Mouse (Mus musculus) liver, embryonic 13.5 days (tissue): ENCODE data around the gene Gm2022. TPM values are rescaled to one million over a fixed set of nuclear protein-coding genes. Genes with fewer than 3 reads are reported as not detected.
"Not testable (repeated sequence)": the region's sequence is repeated elsewhere in the genome, so short reads cannot be mapped to it uniquely, and the experiment has no call there.

Experiments
- ATAC-seq: fragments of 200-750 bp; cut with Nextera tagmentation; 2 replicates; pipeline ENCODE4 v1.8.0; 2017; ENCODE audit warnings: low read depth, mild to moderate bottlenecking, moderate number of reproducible peaks, moderate library complexity
- DNase-seq: peaks from one replicate; pipeline ENCODE4 v3.0.0; 2022
- H3K27ac ChIP-seq: fragments of 300-500 bp; sonication (generic); 2 replicates; pipeline ENCODE4 v1.5.1; 2015; ENCODE audit warnings: moderate library complexity, mild to moderate bottlenecking, inconsistent platforms
- H3K27me3 ChIP-seq: fragments of 300-500 bp; sonication (generic); 2 replicates; pipeline ENCODE4 v1.6.1; 2015; ENCODE audit warnings: mild to moderate bottlenecking, inconsistent platforms
- H3K36me3 ChIP-seq: fragments of 300-500 bp; sonication (generic); 2 replicates; pipeline ENCODE4 v1.6.1; 2015; ENCODE audit warnings: mild to moderate bottlenecking, inconsistent platforms
- H3K4me1 ChIP-seq: fragments of 300-500 bp; sonication (generic); replicated peaks from 2 replicates; pipeline ENCODE4 v1.6.1; 2015; ENCODE audit warnings: inconsistent platforms
- H3K4me2 ChIP-seq: fragments of 300-500 bp; sonication (generic); 2 replicates; pipeline ENCODE4 v1.6.1; 2015; ENCODE audit warnings: inconsistent platforms, mild to moderate bottlenecking, moderate library complexity
- H3K4me3 ChIP-seq: fragments of 300-500 bp; sonication (generic); replicated peaks from 2 replicates; pipeline ENCODE4 v1.5.1; 2015; ENCODE audit warnings: mild to moderate bottlenecking, inconsistent platforms
- H3K9ac ChIP-seq: fragments of 300-500 bp; sonication (generic); 2 replicates; pipeline ENCODE4 v1.6.1; 2015; ENCODE audit warnings: mild to moderate bottlenecking, inconsistent platforms
- H3K9me3 ChIP-seq: fragments of 300-500 bp; sonication (generic); replicated peaks from 2 replicates; pipeline ENCODE4 v1.6.1; 2016; ENCODE audit warnings: inconsistent platforms
- WGBS: fragments of 180-500 bp; shearing (Covaris S2); methylation state at CpG from one replicate; pipeline ENCODE4 v1.1.7; 2015; ENCODE audit not compliant: insufficient replicate concordance; 5-methylcytosine and 5-hydroxymethylcytosine counted together
- polyA plus RNA-seq: library from polyadenylated mRNA; unstranded; fragments of >200 nt; fragmentation: Nextera tagmentation; extraction: Ambion mirVana; gene quantifications from 2 replicates; pipeline ENCODE4 v1.2.1, GENCODE M21; 2015

The Gm2022 gene
- polyA plus RNA-seq = not detected in 2 replicates

DNA sequence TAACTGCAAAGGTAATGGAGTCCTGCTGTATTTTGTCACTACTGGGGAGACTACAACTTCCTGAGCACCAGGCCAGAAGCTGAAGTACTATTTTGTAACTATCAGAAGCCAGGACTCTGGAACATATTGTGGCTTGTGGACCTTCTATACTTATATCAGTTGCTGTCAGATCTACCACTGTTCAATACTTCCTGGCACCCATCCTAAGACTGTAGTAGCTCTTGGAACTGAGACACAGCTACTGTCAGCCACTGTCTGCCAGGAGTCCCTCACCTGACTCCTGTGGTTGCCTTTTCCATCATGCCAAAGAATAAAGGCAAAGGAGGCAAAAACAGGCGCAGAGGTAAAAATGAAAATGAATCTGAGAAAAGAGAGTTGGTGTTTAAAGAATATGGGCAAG is at the start of gene Gm2022:
Gene Gm2022, plus strand, starts transcription at position 301 of the 400 bp plus-strand sequence.
- not testable (repeated sequence) for H3K4me3 ChIP-seq, H3K36me3 ChIP-seq, H3K9ac ChIP-seq, H3K27me3 ChIP-seq, ATAC-seq, H3K9me3 ChIP-seq, H3K4me1 ChIP-seq, DNase-seq, H3K4me2 ChIP-seq, H3K27ac ChIP-seq
- WGBS = 67% methylated on average over 1 of the region's 1 CpGs

DNA sequence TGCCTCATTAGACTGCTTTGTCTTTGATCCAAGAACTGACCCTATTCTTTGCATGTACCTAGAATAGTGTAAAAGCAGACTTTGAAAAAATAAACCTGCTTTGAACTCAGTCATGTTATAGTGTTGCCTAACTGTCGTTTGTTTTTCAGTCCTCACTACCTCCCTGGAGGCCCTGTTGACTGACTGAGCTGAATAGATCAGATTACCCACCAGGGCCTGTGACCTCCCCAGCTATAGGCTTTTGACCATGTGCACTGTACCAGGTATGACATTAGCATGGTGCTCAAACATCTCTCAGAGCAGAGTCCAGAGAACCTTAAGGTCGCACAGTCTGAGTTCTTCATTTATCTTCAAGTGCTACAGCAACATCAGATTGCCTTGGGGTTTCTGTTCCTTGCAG is 44.5 kb upstream of the Gm2022 start:
- H3K4me3 ChIP-seq, H3K27ac ChIP-seq, DNase-seq, H3K4me2 ChIP-seq, H3K36me3 ChIP-seq, H3K9ac ChIP-seq, H3K27me3 ChIP-seq, H3K4me1 ChIP-seq, H3K9me3 ChIP-seq: not testable (repeated sequence)
- ATAC-seq = peak; percentile 77
- WGBS = no CpG with 5 or more reads among the region's 2 CpGs

DNA sequence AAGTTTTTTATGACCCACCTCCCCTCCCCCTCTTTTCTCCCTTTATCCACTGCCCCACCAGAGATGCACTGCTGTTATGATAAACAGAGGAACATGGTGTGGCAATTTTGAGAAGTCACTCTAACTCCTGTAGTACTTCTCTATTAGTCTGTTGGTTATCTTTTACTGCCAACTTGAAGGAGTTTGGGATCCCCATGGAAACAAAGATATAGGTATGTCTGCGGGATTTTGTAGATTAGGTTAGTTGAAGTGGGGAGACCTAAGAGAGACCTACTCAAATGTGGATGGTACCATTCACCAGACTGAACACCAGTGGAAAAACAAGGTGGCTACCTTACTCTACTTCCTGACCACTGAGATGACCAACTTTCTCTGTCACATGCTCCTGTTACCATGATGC is 39.1 kb upstream of the Gm2022 start:
- not testable (repeated sequence) for H3K27me3 ChIP-seq, H3K4me1 ChIP-seq, H3K36me3 ChIP-seq, H3K4me3 ChIP-seq, ATAC-seq, H3K27ac ChIP-seq, DNase-seq, H3K4me2 ChIP-seq, H3K9me3 ChIP-seq, H3K9ac ChIP-seq
- 44% methylated on average over 1 of the region's 1 CpGs for WGBS

DNA sequence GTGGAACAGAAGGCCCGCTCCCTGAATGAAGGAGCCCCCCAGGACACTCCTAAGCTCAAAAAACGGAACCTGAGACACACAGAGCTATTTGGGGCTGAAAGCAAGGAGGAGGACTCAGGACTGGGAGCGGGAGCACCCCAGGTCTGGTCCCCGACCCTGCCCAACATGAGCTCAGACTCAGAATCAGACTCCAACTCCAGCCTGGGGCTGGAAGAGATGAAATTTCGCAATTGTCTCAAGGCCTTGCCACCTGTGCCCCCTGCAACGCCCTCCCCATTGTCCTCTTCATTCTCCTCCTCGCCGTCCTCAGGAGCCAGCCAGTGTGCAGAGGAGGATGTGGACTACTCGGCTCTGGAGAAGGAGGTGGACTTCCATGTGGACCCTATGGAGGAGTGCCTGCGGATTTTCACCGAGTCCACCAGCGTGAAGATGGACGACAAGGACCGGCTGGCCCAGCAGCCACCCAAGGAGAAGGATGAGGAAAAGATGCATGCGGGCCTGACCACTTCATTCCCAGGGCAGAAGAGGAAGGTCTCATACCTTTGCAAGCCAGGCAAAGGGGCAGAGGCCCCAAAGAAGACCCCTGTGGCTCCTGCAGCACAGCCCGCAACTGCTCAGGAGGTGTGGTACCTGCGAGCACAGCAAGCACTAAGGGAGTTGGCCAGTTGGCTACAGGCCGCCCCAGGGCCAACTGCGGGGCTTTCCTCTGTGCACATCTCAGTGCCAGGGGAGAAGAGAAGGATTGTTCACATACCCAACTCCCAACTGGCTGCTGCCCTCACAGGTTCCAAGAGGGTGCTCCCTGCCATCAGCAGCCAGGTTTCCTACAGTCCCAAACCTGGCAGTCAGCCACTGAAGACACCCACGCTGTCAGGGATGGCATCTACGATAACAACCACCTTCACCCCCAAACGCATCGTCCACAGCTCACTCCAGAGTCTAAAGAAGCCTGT is 33.2 kb upstream of the Gm2022 start:
- H3K9me3 ChIP-seq = peaks cover 12% of the 10 kb centered on the region
- H3K4me3 ChIP-seq, H3K27me3 ChIP-seq, DNase-seq, ATAC-seq, H3K4me1 ChIP-seq, H3K9ac ChIP-seq, H3K4me2 ChIP-seq, H3K36me3 ChIP-seq, H3K27ac ChIP-seq: not testable (repeated sequence)
- 66% methylated on average over 23 of the region's 23 CpGs for WGBS

DNA sequence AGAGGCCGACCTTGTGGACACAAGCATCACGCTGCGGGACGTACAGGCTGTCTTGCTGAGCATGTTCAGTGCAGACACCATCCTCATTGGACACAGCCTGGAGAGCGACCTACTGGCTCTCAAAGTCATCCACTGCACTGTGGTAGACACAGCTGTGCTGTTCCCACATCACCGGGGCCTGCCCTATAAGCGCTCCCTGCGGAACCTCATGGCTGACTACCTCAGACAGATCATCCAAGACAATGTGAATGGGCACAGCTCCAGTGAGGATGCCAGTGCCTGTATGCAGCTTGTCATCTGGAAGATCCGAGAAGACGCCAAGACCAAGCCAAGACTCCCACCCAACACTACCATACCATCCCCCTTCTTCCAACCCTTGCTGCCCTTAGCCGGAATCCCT is 31.5 kb upstream of the Gm2022 start:
- H3K4me2 ChIP-seq, H3K4me3 ChIP-seq, H3K27ac ChIP-seq, H3K4me1 ChIP-seq, H3K36me3 ChIP-seq, DNase-seq, ATAC-seq, H3K9ac ChIP-seq, H3K27me3 ChIP-seq: not testable (repeated sequence)
- H3K9me3 ChIP-seq = peaks cover 12% of the 10 kb centered on the region
- 87% methylated on average over 10 of the region's 11 CpGs for WGBS

DNA sequence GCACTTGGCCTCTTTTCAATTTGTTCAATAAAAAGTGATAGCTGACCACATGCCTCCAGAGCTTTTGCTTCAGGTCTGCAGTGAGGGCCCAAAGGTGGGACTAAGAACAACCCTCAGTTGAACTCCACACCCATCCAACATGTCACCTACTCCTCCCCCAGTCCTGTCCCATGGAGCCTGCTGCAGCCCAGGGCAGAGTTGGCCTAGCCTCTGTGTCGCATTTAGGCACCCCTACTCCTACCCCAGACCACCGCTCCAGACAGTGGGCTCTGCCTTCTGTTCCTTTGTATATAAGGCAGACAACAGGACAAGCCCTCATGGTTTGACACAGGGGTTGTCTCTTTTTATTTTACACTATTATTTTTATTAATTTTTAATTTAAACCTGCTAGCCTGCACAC is 31.1 kb upstream of the Gm2022 start:
- not testable (repeated sequence) for DNase-seq, ATAC-seq, H3K4me3 ChIP-seq, H3K9ac ChIP-seq, H3K36me3 ChIP-seq, H3K4me2 ChIP-seq, H3K4me1 ChIP-seq, H3K27ac ChIP-seq, H3K27me3 ChIP-seq
- 47% methylated on average over 2 of the region's 2 CpGs for WGBS
- H3K9me3 ChIP-seq = peaks cover 12% of the 10 kb centered on the region

DNA sequence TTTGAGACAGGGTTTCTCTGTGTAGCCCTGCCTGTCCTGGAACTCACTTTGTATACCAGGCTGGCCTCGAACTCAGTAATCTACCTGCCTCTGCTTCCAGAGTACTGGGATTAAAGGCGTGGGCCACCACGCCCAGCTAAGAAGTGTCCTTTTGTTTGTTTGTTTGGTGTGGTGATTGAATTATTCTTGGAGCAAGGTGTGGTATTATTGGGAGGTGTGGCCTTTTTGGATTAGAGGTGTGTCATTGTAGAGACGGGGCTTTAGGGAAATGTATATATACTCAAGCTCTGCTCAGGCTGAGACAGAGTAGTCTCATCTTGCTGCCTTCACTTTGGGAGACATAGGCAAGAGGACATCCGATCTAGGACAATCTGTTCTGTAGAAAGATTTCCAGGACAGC is 21.4 kb upstream of the Gm2022 start, which contains the start of gene Gm2016:
Gene Gm2016, plus strand, starts transcription at position 301 of the 400 bp plus-strand sequence.
- not testable (repeated sequence) for H3K4me2 ChIP-seq, H3K27ac ChIP-seq, H3K9ac ChIP-seq, H3K36me3 ChIP-seq, DNase-seq, H3K4me1 ChIP-seq, H3K27me3 ChIP-seq, H3K9me3 ChIP-seq, ATAC-seq, H3K4me3 ChIP-seq
- WGBS = 62% methylated on average over 5 of the region's 5 CpGs

DNA sequence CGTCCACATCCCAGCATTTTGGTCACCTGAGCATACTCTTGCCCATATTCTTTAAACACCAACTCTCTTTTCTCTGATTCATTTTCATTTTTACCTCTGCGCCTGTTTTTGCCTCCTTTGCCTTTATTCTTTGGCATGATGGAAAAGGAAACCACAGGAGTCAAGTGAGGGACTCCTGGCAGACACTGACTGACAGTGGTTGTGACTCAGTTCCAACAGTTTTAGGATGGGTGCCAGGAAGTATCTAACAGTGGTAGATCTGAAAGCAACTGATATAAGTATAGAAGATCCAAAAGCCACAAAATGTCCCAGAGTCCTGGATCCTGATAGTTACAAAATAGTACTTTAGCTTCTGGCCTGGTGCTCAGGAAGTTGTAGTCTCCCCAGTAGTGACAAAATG is 24.6 kb downstream of the Gm2022 start, which contains the start of gene Gm2035:
Gene Gm2035, minus strand, starts transcription at position 137 of the 400 bp plus-strand sequence.
- H3K4me1 ChIP-seq, H3K27me3 ChIP-seq, H3K9me3 ChIP-seq, H3K27ac ChIP-seq, H3K4me2 ChIP-seq, DNase-seq, H3K4me3 ChIP-seq, H3K36me3 ChIP-seq, H3K9ac ChIP-seq, ATAC-seq: not testable (repeated sequence)
- 61% methylated on average over 2 of the region's 2 CpGs for WGBS

Other genes with a start within 250 kb of the Gm2022 start
- not detected in 2 replicates for gene Gm21319, start 119.6 kb upstream of the Gm2022 start, polyA plus RNA-seq
- gene Gm21936, start 99.9 kb upstream of the Gm2022 start, polyA plus RNA-seq = not detected in 2 replicates
- gene BB287469, start 78.8 kb upstream of the Gm2022 start, polyA plus RNA-seq = not detected in 2 replicates
- gene Gm2001, start 53.0 kb upstream of the Gm2022 start, polyA plus RNA-seq = not detected in 2 replicates
- not detected in 2 replicates for gene Gm2016, start 21.3 kb upstream of the Gm2022 start, polyA plus RNA-seq
- gene Gm2035, start 24.5 kb downstream of the Gm2022 start, polyA plus RNA-seq = not detected in 2 replicates
- gene Gm2042, start 58.7 kb downstream of the Gm2022 start, polyA plus RNA-seq = not detected in 2 replicates
- gene Gm2075, start 116.5 kb downstream of the Gm2022 start, polyA plus RNA-seq = not detected in 2 replicates
- not detected in 2 replicates for gene Gm6803, start 123.4 kb downstream of the Gm2022 start, polyA plus RNA-seq
- gene Gm2056, start 131.6 kb downstream of the Gm2022 start, polyA plus RNA-seq = not detected in 2 replicates
- not detected in 2 replicates for gene Gm16368, start 188.3 kb downstream of the Gm2022 start, polyA plus RNA-seq